Mouse (Mus musculus): ENCODE measurements around the gene Gm7697.
"Not testable (repeated sequence)": the region's sequence is repeated elsewhere in the genome, so short reads cannot be mapped to it uniquely, and the experiment has no call there.

GRCm38 (mm10) chr8:69540764-69541163 lies 18.0 kb upstream of the Gm7697 start:
- not testable (repeated sequence) for TF ChIP-seq CTCF (IDR thresholded peaks at IDR 0.05; ENCODE audit: borderline replicate concordance, insufficient read depth, low read length); POLR2A (IDR thresholded peaks at IDR 0.05; ENCODE audit: low read depth, low read length)
